Mouse (Mus musculus): Measurements from ENCODE around the gene 5730596B20Rik.

The 5730596B20Rik gene

DNA sequence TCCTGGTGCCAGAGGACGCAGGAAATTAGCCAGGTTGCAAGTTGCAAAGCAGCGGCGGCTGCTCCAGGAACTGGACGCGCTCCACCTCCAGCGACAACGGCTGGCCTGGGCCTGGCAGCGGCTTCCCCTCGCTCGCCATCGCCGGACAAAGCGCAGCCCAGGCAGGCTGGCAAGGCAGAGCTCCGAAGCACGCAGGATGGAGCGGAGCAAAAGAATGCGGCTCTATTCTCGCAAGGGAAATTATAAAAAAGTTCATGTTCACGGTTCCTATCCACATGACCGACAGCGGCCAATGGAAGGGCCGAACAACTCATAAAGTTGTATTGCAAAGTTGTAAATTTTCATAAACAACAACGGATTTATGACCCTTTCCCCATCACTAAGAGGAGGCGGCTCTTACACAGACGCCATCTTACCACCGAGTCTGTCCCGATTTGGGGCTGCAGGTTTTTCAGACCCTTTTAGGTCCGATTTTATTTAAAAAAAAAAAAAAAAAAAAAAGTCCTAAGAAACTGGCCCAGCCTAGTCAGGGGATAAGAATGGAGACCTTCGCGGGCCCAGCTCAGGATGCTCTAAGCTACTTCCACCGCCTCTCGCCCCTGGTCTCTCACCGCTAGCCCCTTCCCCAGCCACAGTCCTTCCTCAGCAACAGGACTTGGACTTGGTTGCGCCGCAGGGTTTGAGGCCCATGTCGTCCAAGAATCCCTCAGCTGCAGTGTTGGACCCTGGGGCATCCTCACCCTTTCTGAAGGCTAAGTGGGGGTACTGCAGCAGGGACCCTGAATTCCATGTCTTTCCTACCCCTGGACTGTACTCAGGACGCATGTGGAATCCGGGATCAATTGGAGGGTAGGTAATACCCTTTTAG, 36.1 kb downstream of the 5730596B20Rik start, which contains the start of the genes Hoxa3 and Gm28308:
Gene Hoxa3 (minus strand): TSS at position 218 of the 868 bp plus-strand sequence.
Gene Gm28308 (minus strand): TSS at position 221 of the 868 bp plus-strand sequence.
- no peak for DNase-seq (ENCODE audit: low spot score)

- DNase-seq (ENCODE audit: low spot score): no peak
Measured at GRCm38 (mm10) chr6:52214271-52214670, 37.0 kb downstream of the 5730596B20Rik start.

GRCm38 (mm10) chr6:52215070-52215469, 37.8 kb downstream of the 5730596B20Rik start:
- DNase-seq (ENCODE audit: low spot score): no peak

- no peak for DNase-seq (ENCODE audit: low spot score)
Measured at GRCm38 (mm10) chr6:52215771-52216535, 38.7 kb downstream of the 5730596B20Rik start.

DNA sequence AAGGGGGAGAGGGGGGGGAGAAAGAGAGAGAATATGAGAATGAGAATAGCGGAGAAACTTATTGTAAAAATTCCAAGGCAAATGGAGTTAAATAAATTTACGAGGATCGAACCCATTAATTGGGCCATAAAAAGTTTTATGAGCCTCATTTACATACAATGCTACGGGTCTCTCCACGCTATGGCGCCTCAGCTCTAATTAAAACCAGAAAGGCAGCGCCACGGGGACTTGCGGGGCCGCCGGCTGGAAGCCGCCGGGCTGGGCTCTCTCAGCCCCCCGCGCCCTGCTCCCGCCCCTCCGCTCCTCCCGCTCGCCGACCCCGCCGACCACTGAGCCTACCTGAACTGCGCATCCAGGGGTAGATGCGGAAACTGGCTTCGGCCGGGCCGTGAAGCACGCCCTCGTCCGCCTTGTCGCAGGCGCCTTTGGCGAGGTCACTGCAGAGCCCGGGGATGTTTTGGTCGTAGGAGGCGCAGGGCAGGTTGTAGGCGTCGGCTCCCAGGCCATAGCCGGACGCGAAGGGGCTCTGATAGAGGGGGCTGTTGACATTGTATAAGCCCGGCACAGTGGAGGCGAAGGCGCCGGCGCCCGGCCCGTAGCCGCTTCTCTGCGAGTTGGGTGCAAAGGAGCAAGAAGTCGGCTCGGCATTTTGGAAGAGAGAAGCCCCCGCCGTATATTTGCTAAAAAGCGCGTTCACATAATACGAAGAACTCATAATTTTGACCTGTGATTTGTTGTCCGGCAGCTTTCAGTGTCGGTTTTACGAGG, 39.6 kb downstream of the 5730596B20Rik start:
- DNase-seq (ENCODE audit: low spot score): no peak

DNA sequence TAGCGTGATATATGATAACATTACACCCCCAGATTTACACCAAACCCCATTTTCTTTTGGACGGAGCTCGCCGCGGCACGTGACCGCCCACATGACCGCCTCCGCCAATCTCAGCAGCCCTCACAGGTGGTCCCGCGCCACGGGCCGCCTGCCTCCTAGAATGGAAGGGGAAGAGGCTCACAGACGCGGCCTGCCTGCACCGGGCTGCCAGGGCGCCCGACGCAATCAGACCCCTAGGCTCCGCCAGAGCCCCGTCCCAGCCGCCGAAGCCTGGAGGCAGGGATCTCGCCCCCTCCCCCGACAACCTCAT, 40.1 kb downstream of the 5730596B20Rik start:
- no peak for DNase-seq (ENCODE audit: low spot score)

- DNase-seq (ENCODE audit: low spot score): no peak
Measured at GRCm38 (mm10) chr6:52217895-52218642, 40.8 kb downstream of the 5730596B20Rik start.

- DNase-seq (ENCODE audit: low spot score): no peak
Measured at GRCm38 (mm10) chr6:52218643-52219215, 41.4 kb downstream of the 5730596B20Rik start.

GRCm38 (mm10) chr6:52219234-52219942, 42.1 kb downstream of the 5730596B20Rik start:
- DNase-seq (ENCODE audit: low spot score): no peak

DNA sequence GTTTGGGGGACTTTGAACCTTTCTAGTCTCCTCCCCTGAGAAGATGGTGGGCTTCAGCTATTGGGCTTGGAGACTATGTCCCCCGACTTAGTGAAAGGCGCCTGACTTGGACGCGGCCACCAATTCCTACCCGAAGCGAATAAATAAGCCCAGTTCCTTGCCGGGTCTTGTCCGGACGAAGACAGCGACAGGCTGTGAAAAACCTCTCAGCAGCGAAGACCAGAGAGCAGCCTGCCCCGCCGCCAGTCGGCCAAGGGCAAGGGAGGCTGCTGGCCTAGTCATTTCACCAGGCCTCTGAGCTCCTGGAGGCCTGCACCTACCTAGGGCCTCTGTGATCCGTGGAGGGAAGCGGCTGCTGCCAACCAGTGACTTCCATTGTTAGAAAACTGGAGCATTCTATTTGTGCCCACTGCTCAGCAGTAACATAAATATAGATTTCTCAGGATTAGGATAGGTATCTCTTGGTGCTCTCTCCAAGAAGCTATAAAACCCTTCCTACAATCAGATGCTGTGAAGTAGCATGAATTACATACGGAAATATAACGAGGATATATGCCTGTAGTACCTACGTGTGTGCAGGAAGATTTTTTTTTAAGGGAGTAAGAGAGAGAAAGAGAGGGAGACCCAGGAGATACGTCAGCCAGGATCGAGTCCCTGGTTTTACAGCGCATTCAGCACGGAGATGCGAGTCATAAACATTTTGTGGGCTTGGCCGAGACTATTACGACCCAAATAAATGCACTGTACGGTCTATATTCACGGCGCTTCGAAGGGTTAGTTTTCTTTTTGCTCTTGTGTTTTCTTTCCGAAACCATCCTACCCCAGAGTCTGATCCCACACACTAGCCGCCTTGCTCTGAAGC, 42.9 kb downstream of the 5730596B20Rik start:
- no peak for DNase-seq (ENCODE audit: low spot score)

DNA sequence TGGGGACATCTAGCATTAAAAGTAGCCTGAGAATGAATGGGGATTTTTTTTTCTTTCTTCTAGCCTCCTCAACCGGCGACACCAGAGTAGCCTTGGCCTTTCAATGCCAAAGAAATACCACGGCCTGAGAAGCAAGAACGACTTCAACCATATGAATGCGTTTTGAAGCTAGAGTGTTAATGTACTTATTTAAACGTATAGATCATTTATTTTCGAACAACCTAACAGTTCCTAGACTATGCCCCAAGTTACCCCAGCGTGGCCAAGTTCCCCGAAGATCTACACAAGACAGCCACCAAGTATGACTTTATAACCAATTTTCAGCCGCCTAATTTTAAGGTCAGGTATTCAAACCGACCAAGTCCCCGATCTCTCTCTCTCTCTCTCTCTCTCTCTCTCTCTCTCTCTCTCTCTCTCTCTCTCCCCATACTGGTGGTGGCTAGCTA, 43.6 kb downstream of the 5730596B20Rik start:
- DNase-seq (ENCODE audit: low spot score): no peak

DNA sequence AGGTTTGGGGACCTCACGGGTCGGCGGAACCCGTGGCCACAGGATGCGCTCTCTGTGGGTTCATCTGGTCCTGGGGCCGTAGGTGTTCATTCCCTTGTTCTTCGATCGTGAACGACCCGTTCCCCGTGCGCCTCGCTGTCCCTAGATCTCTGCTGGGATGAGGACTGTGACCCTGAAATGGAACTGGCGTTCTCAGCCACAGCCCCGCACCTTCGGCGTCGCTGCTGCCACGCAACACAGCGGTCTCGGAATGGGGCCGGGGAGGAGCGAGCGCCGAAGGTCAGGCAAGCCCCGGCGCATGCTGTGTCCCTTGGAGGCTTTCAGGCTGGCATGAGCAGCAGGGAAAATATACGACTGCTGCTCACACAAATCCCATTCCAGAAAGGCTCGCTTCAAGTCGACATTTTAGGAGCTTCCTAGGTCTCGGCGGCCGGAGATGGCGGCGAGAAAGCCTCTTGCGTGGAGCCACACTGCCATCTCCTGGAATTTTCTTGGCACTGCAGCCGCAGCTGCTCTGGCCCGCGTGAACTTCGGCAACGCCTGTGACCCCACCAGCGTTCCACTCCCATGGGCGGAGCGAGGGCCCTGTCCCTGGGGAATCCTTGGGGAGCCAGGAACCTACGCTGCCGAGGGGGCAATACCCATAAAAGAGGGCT, 44.2 kb downstream of the 5730596B20Rik start, which contains the start of gene Hoxa7:
Gene Hoxa7 (minus strand): TSS at position 518 of the 656 bp plus-strand sequence.
- peak; percentile 65 for DNase-seq (ENCODE audit: low spot score)

DNA sequence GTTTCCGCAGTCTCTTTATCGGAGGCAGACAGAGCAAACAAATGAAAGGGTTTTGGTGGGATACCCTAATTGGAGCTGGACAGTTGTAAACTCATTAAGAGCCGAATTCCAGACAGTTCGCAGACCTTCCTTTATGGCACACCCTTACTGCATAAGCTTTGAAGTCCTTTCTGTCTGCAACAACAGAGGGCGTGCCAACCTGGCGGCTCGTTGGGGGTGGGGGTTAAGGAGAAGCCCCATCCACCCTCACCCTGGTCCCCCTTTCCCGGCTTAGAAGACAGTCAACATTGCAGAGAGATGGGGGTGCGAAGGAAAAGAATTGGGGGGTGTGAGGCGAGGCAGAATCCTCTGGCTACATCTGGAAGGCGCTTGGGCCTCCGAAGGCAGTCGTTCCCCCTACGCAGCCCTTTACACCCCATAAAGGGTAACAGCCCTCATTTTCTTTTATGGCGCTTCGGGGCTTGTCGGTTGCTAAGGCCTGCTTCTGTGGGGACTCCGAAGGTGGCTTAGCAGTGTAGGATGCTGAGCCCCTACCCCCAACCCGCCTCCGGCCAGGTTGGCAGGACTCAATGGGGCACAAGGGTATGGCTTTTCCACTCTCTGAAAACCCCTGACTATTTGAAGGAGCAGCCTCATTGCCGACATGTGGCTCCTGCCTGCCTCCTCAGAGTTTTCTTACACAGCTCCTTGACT, 44.8 kb downstream of the 5730596B20Rik start:
- DNase-seq (ENCODE audit: low spot score): no peak

DNA sequence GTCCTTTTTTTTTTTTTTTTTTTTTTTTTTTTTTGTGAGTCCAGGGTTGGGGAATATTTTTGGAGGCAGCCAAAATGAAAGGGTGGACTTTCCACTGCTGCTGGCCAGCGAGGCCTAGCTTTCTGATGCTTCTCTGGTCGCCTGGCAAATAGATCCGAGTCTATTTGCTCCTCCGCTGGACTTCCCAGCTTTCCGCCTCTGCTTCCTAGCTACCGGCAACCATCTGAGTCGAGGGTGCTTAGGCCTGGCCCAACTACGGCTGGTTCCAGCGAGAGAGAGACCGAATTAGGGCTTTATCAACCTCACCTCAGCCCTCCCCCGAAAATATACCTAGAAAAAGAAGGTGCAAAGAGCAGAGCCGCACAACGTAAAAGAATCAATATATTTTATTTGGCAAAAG, 45.4 kb downstream of the 5730596B20Rik start:
- DNase-seq (ENCODE audit: low spot score): no peak

- no peak for DNase-seq (ENCODE audit: low spot score)
Measured at GRCm38 (mm10) chr6:52223939-52224760, 46.9 kb downstream of the 5730596B20Rik start.

DNA sequence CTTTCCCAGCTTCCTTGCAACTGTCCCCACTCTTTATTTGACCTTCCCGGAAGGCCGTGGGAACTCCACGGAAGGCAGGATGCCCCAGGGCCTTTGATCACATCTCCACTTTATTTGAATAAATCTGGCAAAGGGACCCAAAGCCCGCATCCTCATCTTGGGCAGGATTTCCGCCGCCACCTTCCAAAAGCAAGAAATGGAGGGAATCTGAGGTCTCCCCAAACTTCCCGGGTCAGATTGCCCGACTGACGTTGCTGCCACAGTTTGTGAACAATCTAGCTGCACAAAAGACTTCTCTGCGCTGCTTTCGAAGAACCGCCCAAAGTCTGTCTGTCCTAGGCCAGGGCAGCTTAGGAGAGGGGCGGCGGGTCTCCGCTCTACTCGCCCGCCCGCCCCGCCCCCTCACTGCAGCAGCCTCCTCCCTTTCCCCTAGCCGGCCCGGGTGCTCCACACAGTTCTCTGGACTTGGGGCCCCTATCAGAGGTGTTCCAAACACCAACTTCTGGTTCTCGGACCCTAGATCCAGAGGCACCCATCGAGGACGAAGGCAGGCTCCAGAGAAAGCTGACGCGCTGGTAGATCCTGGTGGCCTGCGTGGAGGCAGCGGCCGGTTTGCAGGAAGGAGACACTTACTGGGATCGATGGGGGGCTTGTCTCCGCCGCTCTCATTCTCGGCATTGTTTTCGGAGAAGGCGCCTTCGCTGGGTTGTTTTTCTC, 47.8 kb downstream of the 5730596B20Rik start:
- no peak for DNase-seq (ENCODE audit: low spot score)

All from ovary, adult 18-20 months (tissue).